Mouse (Mus musculus): ENCODE results near the gene Mroh3. TPM values are rescaled to one million over a fixed set of nuclear protein-coding genes. Genes with fewer than 3 reads are reported as not detected.

The Mroh3 gene
- polyA plus RNA-seq, 1 experiment, result 0.11 TPM

GRCm38 (mm10) chr1:136135777-136136444, 76.7 kb downstream of the Mroh3 start:
- peaks cover 63% of the 10 kb centered on the region for H3K4me1 ChIP-seq (replicated peaks; ENCODE audit: control insufficient read depth, insufficient read depth, low read length)
- peak overlapping the region; percentile 26 for H3K4me3 ChIP-seq (ENCODE audit: control insufficient read depth, insufficient read depth, low read length)
- H3K27ac ChIP-seq (ENCODE audit: control insufficient read depth, insufficient read depth, low read length), result peak overlapping the region; percentile 93
- WGBS, result 24% methylated on average over 6 of the region's 6 CpGs
- TF ChIP-seq POLR2A (IDR thresholded peaks at IDR 0.05; ENCODE audit: control insufficient read depth, extremely low read depth, insufficient read depth, low read length, poor library complexity) (no peak), CTCF (IDR thresholded peaks at IDR 0.05; ENCODE audit: borderline replicate concordance, control insufficient read depth, extremely low read depth, insufficient read depth, low read length, poor library complexity) (no peak)
- DNase-seq, result peak; percentile 34
- no peaks in the 10 kb centered on the region for H3K36me3 ChIP-seq (ENCODE audit: control insufficient read depth, insufficient read depth, low read length)
- H3K27me3 ChIP-seq (ENCODE audit: control insufficient read depth, insufficient read depth, low read length), result no peaks in the 10 kb centered on the region

GRCm38 (mm10) chr1:136135046-136135445, 77.6 kb downstream of the Mroh3 start:
- WGBS, result 7% methylated on average over 1 of the region's 1 CpGs

GRCm38 (mm10) chr1:136134547-136134946, 78.1 kb downstream of the Mroh3 start:
- Histone ChIP-seq H3K36me3 (ENCODE audit: control insufficient read depth, insufficient read depth, low read length) (no peaks in the 10 kb centered on the region), H3K27ac (ENCODE audit: control insufficient read depth, insufficient read depth, low read length) (peak overlapping the region; percentile 94), H3K4me3 (ENCODE audit: control insufficient read depth, insufficient read depth, low read length) (peak overlapping the region; percentile 97), H3K27me3 (ENCODE audit: control insufficient read depth, insufficient read depth, low read length) (no peaks in the 10 kb centered on the region), H3K4me1 (replicated peaks; ENCODE audit: control insufficient read depth, insufficient read depth, low read length) (peaks cover 67% of the 10 kb centered on the region)
- no peak for TF ChIP-seq POLR2A (IDR thresholded peaks at IDR 0.05; ENCODE audit: control insufficient read depth, extremely low read depth, insufficient read depth, low read length, poor library complexity)
- TF ChIP-seq CTCF (IDR thresholded peaks at IDR 0.05; ENCODE audit: borderline replicate concordance, control insufficient read depth, extremely low read depth, insufficient read depth, low read length, poor library complexity), result no peak
- 13% methylated on average over 2 of the region's 2 CpGs for WGBS
- peak; percentile 56 for DNase-seq

More at GRCm38 (mm10) chr1:136135046-136135445, 77.6 kb downstream of the Mroh3 start:
- DNase-seq, result peak; percentile 87
- H3K27me3 ChIP-seq (ENCODE audit: control insufficient read depth, insufficient read depth, low read length), result no peaks in the 10 kb centered on the region
- H3K4me3 ChIP-seq (ENCODE audit: control insufficient read depth, insufficient read depth, low read length), result peak overlapping the region; percentile 97
- peaks cover 67% of the 10 kb centered on the region for H3K4me1 ChIP-seq (replicated peaks; ENCODE audit: control insufficient read depth, insufficient read depth, low read length)
- H3K27ac ChIP-seq (ENCODE audit: control insufficient read depth, insufficient read depth, low read length), result peak overlapping the region; percentile 94
- TF ChIP-seq CTCF (IDR thresholded peaks at IDR 0.05; ENCODE audit: borderline replicate concordance, control insufficient read depth, extremely low read depth, insufficient read depth, low read length, poor library complexity), result no peak
- peak; percentile 55; the same call in 1 of the 2 replicates for TF ChIP-seq POLR2A (IDR thresholded peaks at IDR 0.05; ENCODE audit: control insufficient read depth, extremely low read depth, insufficient read depth, low read length, poor library complexity)
- no peaks in the 10 kb centered on the region for H3K36me3 ChIP-seq (ENCODE audit: control insufficient read depth, insufficient read depth, low read length)

- Histone ChIP-seq H3K4me1 (replicated peaks; ENCODE audit: control insufficient read depth, insufficient read depth, low read length) (peaks cover 68% of the 10 kb centered on the region), H3K27ac (ENCODE audit: control insufficient read depth, insufficient read depth, low read length) (peak overlapping the region; percentile 94)
- peak; percentile 28 for DNase-seq
Observed at GRCm38 (mm10) chr1:136133570-136134240, 78.9 kb downstream of the Mroh3 start.

GRCm38 (mm10) chr1:136132386-136133201, 80.0 kb downstream of the Mroh3 start:
- peak overlapping the region; percentile 97 for H3K4me3 ChIP-seq (ENCODE audit: control insufficient read depth, insufficient read depth, low read length)
- H3K36me3 ChIP-seq (ENCODE audit: control insufficient read depth, insufficient read depth, low read length), result no peaks in the 10 kb centered on the region
- no peaks in the 10 kb centered on the region for H3K27me3 ChIP-seq (ENCODE audit: control insufficient read depth, insufficient read depth, low read length)
- TF ChIP-seq POLR2A (IDR thresholded peaks at IDR 0.05; ENCODE audit: control insufficient read depth, extremely low read depth, insufficient read depth, low read length, poor library complexity), result peak; percentile 87
- TF ChIP-seq CTCF (IDR thresholded peaks at IDR 0.05; ENCODE audit: borderline replicate concordance, control insufficient read depth, extremely low read depth, insufficient read depth, low read length, poor library complexity), result 0 out of 2 replicates have a peak, but pooled peaks have one; percentile 31
- H3K27ac ChIP-seq (ENCODE audit: control insufficient read depth, insufficient read depth, low read length), result peak overlapping the region; percentile 94
- H3K4me1 ChIP-seq (replicated peaks; ENCODE audit: control insufficient read depth, insufficient read depth, low read length), result peaks cover 64% of the 10 kb centered on the region
- 5% methylated on average over 10 of the region's 10 CpGs for whole genome bisulfite sequencing
- peak; percentile 86 for DNase-seq

More at GRCm38 (mm10) chr1:136133570-136134240, 78.9 kb downstream of the Mroh3 start:
- TF ChIP-seq POLR2A (IDR thresholded peaks at IDR 0.05; ENCODE audit: control insufficient read depth, extremely low read depth, insufficient read depth, low read length, poor library complexity) (no peak), CTCF (IDR thresholded peaks at IDR 0.05; ENCODE audit: borderline replicate concordance, control insufficient read depth, extremely low read depth, insufficient read depth, low read length, poor library complexity) (no peak)
- H3K4me3 ChIP-seq (ENCODE audit: control insufficient read depth, insufficient read depth, low read length), result peak overlapping the region; percentile 97
- H3K36me3 ChIP-seq (ENCODE audit: control insufficient read depth, insufficient read depth, low read length), result no peaks in the 10 kb centered on the region
- 69% methylated on average over 13 of the region's 13 CpGs for WGBS
- no peaks in the 10 kb centered on the region for H3K27me3 ChIP-seq (ENCODE audit: control insufficient read depth, insufficient read depth, low read length)

Other genes with a start within 250 kb of the Mroh3 start
- gene Igfn1, start 206.5 kb downstream of the Mroh3 start, polyA plus RNA-seq (2012; rRNA removed), result 0.52 and 0.81 TPM in 2 replicates
- 77.1 and 86.9 TPM in 2 replicates for gene Tmem9, start 204.7 kb downstream of the Mroh3 start, polyA plus RNA-seq (2012; rRNA removed)
- gene Ascl5, start 162.0 kb downstream of the Mroh3 start, polyA plus RNA-seq (2012; rRNA removed), result not detected in 2 replicates
- 2.3 and 3.7 TPM in 2 replicates for gene Cacna1s, start 160.1 kb downstream of the Mroh3 start, polyA plus RNA-seq (2012; rRNA removed)
- gene Kif21b, start 81.4 kb downstream of the Mroh3 start, polyA plus RNA-seq (2012; rRNA removed), result 224 and 247 TPM in 2 replicates
- gene Inava, start 21.4 kb upstream of the Mroh3 start, polyA plus RNA-seq (2012; rRNA removed), result 8.5 and 9.7 TPM in 2 replicates
- gene Gpr25, start 48.0 kb upstream of the Mroh3 start, polyA plus RNA-seq (2012; rRNA removed), result 24.4 and 41.7 TPM in 2 replicates
- 7.3 and 13.4 TPM in 2 replicates for gene Camsap2, start 133.3 kb upstream of the Mroh3 start, polyA plus RNA-seq (2012; rRNA removed)
- gene Ddx59, start 202.4 kb upstream of the Mroh3 start, polyA plus RNA-seq (2012; rRNA removed), result 3.0 and 3.6 TPM in 2 replicates

All from thymus, adult 2 months (tissue).